Mouse (Mus musculus) embryonic fibroblast, embryonic 13.5 days (primary cell): ENCODE measurements around the gene Mapk10.

Experiments
- CTCF ChIP-seq: IDR thresholded peaks from 2 replicates; pipeline ENCODE4 v1.5.1; 2011; ENCODE audit warnings: mild to moderate bottlenecking, control low read depth, low read length, moderate library complexity, borderline replicate concordance; ENCODE audit not compliant: insufficient read depth
- POLR2A ChIP-seq: IDR thresholded peaks from 2 replicates; pipeline ENCODE4 v1.6.1; 2011; ENCODE audit warnings: low read depth, mild to moderate bottlenecking, control low read depth, low read length, moderate library complexity

- TF ChIP-seq POLR2A (no peak), CTCF (no peak)
These were observed 34.1 kb downstream of the Mapk10 start for GRCm38 (mm10) chr5:103177010-103177409.
